Mouse (Mus musculus): ENCODE data around the gene Arhgef39. TPM values are rescaled to one million over a fixed set of nuclear protein-coding genes. Genes with fewer than 3 reads are reported as not detected.

Gene Arhgef39
- polyA plus RNA-seq, 1 experiment from 2014 or later: 10.0 TPM

DNA sequence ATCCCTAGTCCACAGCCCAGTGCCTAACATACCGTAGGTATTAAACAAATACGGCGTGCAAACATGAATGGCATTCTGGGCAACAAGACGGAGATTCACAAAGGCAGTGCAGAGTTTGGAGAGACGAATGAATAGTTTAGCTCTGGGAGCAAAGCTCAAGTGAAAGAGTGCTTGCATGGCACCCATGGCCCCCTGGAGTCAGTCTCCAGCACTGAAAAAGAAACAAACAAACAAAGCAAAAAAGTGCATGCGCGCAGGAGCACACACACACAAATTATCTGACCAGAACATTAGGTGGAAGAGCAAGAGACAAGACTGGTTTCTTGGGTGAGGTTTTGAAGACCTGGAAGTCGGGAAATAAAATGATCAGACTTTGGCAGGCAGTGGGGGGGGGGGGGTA lies 6.6 kb upstream of the Arhgef39 start:
- WGBS: 62% methylated on average over 8 of the region's 8 CpGs
- no peak for ATAC-seq (ENCODE audit: low read depth)
- H3K36me3 ChIP-seq: no peaks in the 10 kb centered on the region

DNA sequence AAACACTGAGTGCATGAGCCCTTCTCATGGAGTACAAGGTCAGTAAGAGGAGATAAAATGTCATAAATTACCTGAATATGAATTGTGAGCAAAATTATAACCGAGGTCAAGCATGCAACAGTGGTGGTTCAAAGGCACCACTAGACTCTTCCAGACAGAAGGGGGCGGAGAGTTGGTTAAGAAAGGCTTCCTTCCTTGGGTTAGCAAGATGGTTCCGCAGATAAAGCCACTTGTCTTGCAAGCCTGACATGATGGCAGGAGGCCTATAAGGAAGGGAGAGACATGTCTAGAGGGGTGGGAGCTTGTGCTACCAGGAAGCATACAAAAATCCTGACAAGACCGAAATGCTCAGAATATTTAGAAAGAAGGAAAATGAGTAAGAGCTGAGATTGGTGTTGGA lies 4.8 kb upstream of the Arhgef39 start:
- WGBS: 80% methylated on average over 4 of the region's 4 CpGs
- Histone ChIP-seq H3K27ac (replicated peaks) (no peak overlapping the region), H3K9ac (no peak overlapping the region), H3K36me3 (no peaks in the 10 kb centered on the region), H3K4me1 (replicated peaks) (peaks cover 18% of the 10 kb centered on the region), H3K4me3 (no peak overlapping the region), H3K4me2 (no peak overlapping the region), H3K27me3 (peaks cover 38% of the 10 kb centered on the region), H3K9me3 (no peaks in the 10 kb centered on the region)
- ATAC-seq (ENCODE audit: low read depth): no peak

More for the DNA sequence above, 6.6 kb upstream of the Arhgef39 start:
- no peak overlapping the region for H3K4me3 ChIP-seq
- no peak overlapping the region for H3K4me2 ChIP-seq
- H3K9me3 ChIP-seq: no peaks in the 10 kb centered on the region
- H3K9ac ChIP-seq: no peak overlapping the region
- peaks cover 42% of the 10 kb centered on the region for H3K27me3 ChIP-seq
- H3K27ac ChIP-seq (replicated peaks): no peak overlapping the region
- H3K4me1 ChIP-seq (replicated peaks): peaks cover 17% of the 10 kb centered on the region

DNA sequence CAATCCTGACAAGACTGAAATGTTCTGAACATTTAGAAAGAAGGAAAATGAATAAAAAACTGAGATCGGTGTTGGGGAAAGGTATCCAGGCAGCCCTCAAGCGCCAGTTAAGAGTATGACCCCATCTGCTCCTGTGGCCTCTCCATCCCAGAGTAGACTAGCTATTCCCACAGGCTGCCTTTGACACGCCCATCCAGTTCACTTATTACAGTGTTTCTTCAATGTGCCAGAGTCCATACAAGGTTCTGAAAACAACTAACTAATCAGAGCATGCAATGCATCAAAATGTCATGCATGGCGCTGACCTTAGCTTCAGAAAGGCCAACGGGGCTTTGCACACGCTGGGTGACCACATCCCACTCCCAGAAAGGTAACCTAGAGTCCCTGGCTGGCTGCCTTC lies 4.0 kb upstream of the Arhgef39 start:
- peaks cover 31% of the 10 kb centered on the region for H3K27me3 ChIP-seq
- H3K9me3 ChIP-seq: no peaks in the 10 kb centered on the region
- no peaks in the 10 kb centered on the region for H3K36me3 ChIP-seq
- no peak for ATAC-seq (ENCODE audit: low read depth)
- peaks cover 18% of the 10 kb centered on the region for H3K4me1 ChIP-seq (replicated peaks)
- no peak overlapping the region for H3K4me3 ChIP-seq
- H3K27ac ChIP-seq (replicated peaks): no peak overlapping the region
- no peak overlapping the region for H3K4me2 ChIP-seq
- WGBS: 81% methylated on average over 6 of the region's 6 CpGs
- H3K9ac ChIP-seq: no peak overlapping the region

DNA sequence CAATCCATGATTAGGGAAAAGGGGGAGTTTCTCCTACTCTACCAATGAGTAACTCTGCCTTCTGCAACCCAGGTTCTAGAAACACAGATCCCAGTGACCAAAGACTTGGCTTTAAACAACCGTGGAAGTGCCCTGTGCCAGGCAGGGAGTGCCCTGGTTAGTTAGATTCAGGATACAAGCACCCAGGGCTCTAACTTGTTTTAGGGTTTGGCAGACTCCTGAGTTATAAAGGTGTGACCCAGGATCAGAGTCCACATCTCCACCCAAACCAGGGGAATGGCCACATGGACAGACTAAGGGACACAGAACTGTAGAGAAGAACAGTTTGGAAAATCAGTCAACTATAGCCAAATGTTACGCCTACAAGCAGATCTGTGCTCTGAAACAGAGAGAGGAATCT lies 3.5 kb upstream of the Arhgef39 start:
- WGBS: 71% methylated on average over 2 of the region's 2 CpGs
- Histone ChIP-seq H3K4me3 (no peak overlapping the region), H3K4me1 (replicated peaks) (peaks cover 18% of the 10 kb centered on the region), H3K4me2 (no peak overlapping the region), H3K27ac (replicated peaks) (no peak overlapping the region), H3K9ac (no peak overlapping the region), H3K27me3 (peaks cover 26% of the 10 kb centered on the region), H3K9me3 (no peaks in the 10 kb centered on the region), H3K36me3 (no peaks in the 10 kb centered on the region)
- no peak for ATAC-seq (ENCODE audit: low read depth)

DNA sequence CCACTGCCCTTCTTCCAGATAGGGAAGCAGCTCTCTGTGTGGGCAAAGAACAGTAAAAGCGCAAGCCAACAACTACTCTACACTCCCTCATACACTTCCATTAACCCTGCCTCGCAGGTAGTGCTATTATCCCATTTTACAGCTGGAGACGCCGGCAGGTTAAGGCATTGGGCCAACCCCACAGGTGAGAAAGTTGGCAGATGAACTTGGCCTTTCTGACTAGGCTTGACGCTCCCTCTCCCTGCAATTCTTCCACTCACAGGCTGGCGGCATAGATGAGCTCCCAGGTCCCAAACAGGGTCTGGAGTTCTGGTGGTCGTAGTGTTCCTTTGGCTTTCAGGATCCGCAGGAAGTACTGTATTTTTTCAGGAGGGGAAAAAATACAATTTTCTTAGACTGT lies 512 bp downstream of the Arhgef39 start:
- H3K27ac ChIP-seq (replicated peaks): no peak overlapping the region
- WGBS: 14% methylated on average over 8 of the region's 8 CpGs
- peak overlapping the region; percentile 61 for H3K9ac ChIP-seq
- H3K36me3 ChIP-seq: peaks cover 8% of the 10 kb centered on the region; the same call in 1 of the 2 replicates
- H3K9me3 ChIP-seq: no peaks in the 10 kb centered on the region
- peaks cover 36% of the 10 kb centered on the region for H3K4me1 ChIP-seq (replicated peaks)
- H3K4me3 ChIP-seq: peak overlapping the region; percentile 52
- no peaks in the 10 kb centered on the region for H3K27me3 ChIP-seq
- no peak for ATAC-seq (ENCODE audit: low read depth)
- H3K4me2 ChIP-seq: peak overlapping the region; percentile 84

DNA sequence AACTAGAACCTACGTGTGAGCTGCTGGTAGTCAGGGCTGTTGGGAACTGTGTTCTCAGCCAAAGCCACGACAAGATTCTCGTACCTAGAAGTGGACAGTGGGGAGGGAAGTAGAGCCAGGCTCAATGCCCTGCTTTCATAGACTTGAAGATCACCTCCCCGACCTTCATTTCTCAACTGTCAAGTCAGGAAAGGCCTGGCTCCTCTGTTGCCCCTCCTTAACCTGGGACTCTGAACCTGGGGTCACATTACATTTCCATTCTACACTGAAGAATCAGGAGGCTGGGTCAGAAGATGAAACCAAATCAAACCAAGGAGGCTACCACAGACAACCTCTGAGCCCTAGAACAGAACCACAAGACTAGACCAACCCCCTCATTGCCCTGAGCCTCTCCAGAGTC lies 1.5 kb downstream of the Arhgef39 start:
- Histone ChIP-seq H3K4me2 (peak overlapping the region; percentile 84), H3K4me3 (0 out of 2 replicates have a peak overlapping the region, but pooled peaks have one; percentile 52)
- WGBS: 75% methylated on average over 4 of the region's 4 CpGs

DNA sequence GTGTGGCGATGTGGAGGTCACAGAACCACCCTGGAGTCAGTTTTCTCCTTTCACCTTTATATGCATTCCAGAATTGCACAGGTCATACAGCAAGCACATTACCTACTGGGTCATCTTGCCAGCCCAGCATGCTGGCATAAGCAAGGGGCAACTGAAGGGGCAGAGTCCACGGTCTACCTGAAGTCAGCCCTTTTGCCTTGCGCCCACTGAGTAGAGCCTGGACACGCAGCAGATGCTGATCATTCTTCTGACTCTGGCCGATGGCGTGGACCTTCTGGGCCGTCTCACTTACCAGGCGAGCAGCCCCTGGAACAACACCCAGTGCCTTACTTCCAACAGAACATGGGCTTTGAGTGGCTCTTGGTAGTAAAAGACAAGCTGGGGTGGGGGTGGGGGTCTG lies 2.1 kb downstream of the Arhgef39 start:
- peak overlapping the region; percentile 84; the same call in 1 of the 2 replicates for H3K4me2 ChIP-seq

More for the DNA sequence above, 1.5 kb downstream of the Arhgef39 start:
- Histone ChIP-seq H3K36me3 (peaks cover 8% of the 10 kb centered on the region; the same call in 1 of the 2 replicates), H3K4me1 (replicated peaks) (peaks cover 38% of the 10 kb centered on the region), H3K27ac (replicated peaks) (no peak overlapping the region), H3K9ac (no peak overlapping the region), H3K9me3 (no peaks in the 10 kb centered on the region), H3K27me3 (no peaks in the 10 kb centered on the region)
- ATAC-seq (ENCODE audit: low read depth): no peak

DNA sequence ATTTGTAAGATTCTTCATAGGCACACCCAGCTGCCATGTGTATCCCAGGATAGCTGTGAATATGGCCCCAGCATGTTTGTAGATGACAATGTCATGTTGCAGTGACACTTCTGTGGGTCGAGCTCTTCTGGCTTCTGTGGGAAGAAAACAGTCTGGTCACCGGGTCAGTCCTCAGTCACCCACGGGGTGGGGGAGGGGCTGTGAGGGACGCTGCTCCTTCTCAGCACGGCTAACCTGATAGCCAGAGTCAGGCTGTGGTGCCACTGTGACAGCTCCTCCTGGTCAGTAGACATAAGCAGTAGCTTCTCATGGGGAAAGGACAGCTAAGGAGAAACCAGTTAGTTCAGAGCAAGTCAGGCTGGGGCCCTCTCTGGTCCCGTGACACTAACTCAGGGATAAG lies 2.9 kb downstream of the Arhgef39 start:
- H3K4me2 ChIP-seq: no peak overlapping the region
- no peak overlapping the region for H3K4me3 ChIP-seq
- H3K27ac ChIP-seq (replicated peaks): no peak overlapping the region
- no peak for ATAC-seq (ENCODE audit: low read depth)
- peaks cover 38% of the 10 kb centered on the region for H3K4me1 ChIP-seq (replicated peaks)
- H3K9ac ChIP-seq: no peak overlapping the region
- peaks cover 8% of the 10 kb centered on the region; the same call in 1 of the 2 replicates for H3K36me3 ChIP-seq
- no peaks in the 10 kb centered on the region for H3K27me3 ChIP-seq
- WGBS: 64% methylated on average over 6 of the region's 6 CpGs
- no peaks in the 10 kb centered on the region for H3K9me3 ChIP-seq

More for the DNA sequence above, 2.1 kb downstream of the Arhgef39 start:
- no peak for ATAC-seq (ENCODE audit: low read depth)
- no peaks in the 10 kb centered on the region for H3K9me3 ChIP-seq
- H3K4me3 ChIP-seq: no peak overlapping the region
- WGBS: 94% methylated on average over 8 of the region's 8 CpGs
- no peak overlapping the region for H3K27ac ChIP-seq (replicated peaks)
- H3K36me3 ChIP-seq: peaks cover 8% of the 10 kb centered on the region; the same call in 1 of the 2 replicates
- peaks cover 38% of the 10 kb centered on the region for H3K4me1 ChIP-seq (replicated peaks)
- H3K9ac ChIP-seq: no peak overlapping the region
- H3K27me3 ChIP-seq: no peaks in the 10 kb centered on the region

DNA sequence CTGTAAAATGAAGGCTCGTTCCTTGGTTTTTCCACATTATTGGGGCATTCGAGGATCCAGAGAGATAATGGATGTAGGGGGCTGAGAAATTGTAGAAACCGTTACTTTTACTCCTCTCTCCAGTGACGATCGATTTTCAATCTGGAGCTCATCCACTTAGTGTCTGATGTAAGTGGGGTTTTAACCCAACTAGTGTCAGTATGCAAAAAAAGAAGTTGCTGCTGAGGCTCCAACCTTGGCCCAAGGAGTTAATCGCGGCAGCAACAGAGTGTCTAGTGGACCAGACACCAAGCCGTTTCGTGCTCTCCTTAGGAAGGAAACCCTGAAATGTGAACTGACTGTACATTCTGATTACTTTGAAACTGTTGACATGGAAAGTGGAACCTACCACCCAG lies 5.7 kb downstream of the Arhgef39 start:
- H3K27me3 ChIP-seq: no peaks in the 10 kb centered on the region
- H3K4me1 ChIP-seq (replicated peaks): peaks cover 32% of the 10 kb centered on the region
- H3K27ac ChIP-seq (replicated peaks): peak overlapping the region; percentile 90
- ATAC-seq (ENCODE audit: low read depth): no peak
- 2% methylated on average over 9 of the region's 9 CpGs for WGBS
- H3K36me3 ChIP-seq: peaks cover 8% of the 10 kb centered on the region; the same call in 1 of the 2 replicates
- H3K4me3 ChIP-seq: peak overlapping the region; percentile 65
- peak overlapping the region; percentile 82 for H3K9ac ChIP-seq
- peak overlapping the region; percentile 64 for H3K4me2 ChIP-seq
- H3K9me3 ChIP-seq: peaks cover 4% of the 10 kb centered on the region; the same call in 1 of the 2 replicates

DNA sequence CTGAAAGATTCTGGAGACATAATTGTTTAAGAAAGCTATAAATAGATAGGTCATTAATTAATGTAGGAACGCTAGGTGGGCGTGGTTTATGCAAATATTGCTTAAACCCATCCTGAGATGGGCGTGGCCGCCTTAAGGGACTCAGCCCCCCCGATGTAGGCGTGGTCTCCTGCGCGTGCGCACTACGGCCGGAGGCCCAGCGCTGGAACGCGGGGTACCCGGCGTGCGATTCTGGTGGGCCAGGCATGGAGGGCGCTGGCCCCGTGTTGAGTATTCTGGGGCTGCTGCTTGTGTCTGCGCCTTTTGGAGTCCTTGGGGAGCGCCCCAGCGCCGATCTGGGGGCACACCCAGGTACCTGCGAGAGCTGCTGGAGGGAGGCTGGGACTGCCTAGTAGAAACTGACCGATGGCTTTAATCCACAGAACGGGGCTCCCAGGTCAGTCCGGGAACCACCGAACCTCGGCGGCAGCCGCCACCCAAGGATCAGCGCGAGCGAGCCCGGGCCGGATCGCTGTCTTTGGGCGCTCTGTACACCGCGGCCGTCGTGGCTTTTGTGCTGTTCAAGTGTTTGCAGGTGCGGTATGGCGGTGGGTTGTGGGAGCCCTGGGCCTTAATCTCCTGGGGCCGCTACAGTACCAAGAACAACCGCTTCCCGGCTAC lies 6.2 kb downstream of the Arhgef39 start:
- Histone ChIP-seq H3K4me2 (peak overlapping the region; percentile 64), H3K27me3 (no peaks in the 10 kb centered on the region), H3K27ac (replicated peaks) (peak overlapping the region; percentile 90), H3K9ac (peak overlapping the region; percentile 82), H3K36me3 (peaks cover 8% of the 10 kb centered on the region; the same call in 1 of the 2 replicates), H3K9me3 (peaks cover 4% of the 10 kb centered on the region; the same call in 1 of the 2 replicates), H3K4me3 (peak overlapping the region; percentile 65), H3K4me1 (replicated peaks) (peaks cover 26% of the 10 kb centered on the region)
- peak; percentile 92 for ATAC-seq (ENCODE audit: low read depth)
- under 1% methylated on average over 47 of the region's 47 CpGs for WGBS

DNA sequence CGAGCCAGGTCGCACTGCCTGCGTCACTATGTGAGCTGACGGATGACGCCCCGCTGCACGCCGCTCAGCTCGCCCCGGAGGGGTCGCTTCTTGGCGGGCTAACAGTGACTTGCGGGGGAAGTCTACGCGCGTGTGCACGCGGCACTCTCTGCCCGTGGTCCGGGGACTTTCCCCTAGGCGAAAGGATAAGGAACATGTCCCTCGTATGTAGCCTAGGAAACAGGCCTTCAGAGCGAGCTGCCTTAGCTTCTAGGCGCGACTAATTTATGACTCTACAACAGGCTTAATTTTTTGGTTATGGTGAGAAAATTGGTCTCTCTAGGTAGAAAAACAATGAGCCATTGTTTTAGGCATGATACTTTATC lies 6.7 kb downstream of the Arhgef39 start, which contains the start of gene Ccdc107:
TSS of gene Ccdc107 (plus strand) at position 80 of the 365 bp plus-strand sequence.
- peak within 1 kb of the TSS; percentile 65 for H3K4me3 ChIP-seq
- peaks cover 8% of the 10 kb centered on the region; the same call in 1 of the 2 replicates for H3K36me3 ChIP-seq
- H3K9me3 ChIP-seq: peaks cover 4% of the 10 kb centered on the region; the same call in 1 of the 2 replicates
- WGBS: under 1% methylated on average over 25 of the region's 25 CpGs
- peak within 1 kb of the TSS; percentile 90 for H3K27ac ChIP-seq (replicated peaks)
- ATAC-seq (ENCODE audit: low read depth): peak; percentile 97
- H3K4me1 ChIP-seq (replicated peaks): peaks cover 22% of the 10 kb centered on the region
- H3K9ac ChIP-seq: peak within 1 kb of the TSS; percentile 82
- H3K27me3 ChIP-seq: no peaks in the 10 kb centered on the region
- H3K4me2 ChIP-seq: peak within 1 kb of the TSS; percentile 64

DNA sequence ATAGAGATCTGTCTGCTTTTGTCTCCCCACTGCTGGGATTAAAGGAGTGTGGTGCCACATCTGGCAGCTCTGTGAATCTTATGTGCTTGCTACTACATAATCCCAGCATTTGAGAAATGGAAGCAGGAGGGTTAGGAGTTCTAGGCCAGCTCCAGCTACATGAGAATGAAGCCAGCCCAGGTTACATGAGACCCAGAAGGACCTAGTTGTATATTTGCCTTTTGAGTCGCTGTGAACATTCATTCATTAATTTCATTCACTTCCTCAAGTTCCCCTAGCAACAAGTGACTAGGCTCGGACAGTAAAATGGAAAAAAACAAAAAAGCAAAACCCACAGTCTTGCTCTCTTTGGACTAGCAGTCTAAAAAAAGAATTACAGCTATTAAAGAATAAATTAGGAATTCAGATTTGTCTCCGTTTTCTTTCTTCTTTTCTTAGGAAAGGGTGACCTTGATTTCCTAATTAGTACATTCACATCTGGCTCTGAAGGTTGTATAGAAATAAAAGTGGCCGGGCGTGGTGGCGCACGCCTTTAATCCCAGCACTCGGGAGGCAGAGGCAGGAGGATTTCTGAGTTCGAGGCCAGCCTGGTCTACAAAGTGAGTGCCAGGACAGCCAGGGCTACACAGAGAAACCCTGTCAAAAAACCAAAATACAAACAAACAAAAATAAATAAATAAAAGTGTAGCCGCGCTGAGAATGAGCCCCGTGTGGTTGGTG lies 7.2 kb downstream of the Arhgef39 start:
- H3K36me3 ChIP-seq: peaks cover 8% of the 10 kb centered on the region; the same call in 1 of the 2 replicates
- no peak for ATAC-seq (ENCODE audit: low read depth)

More for the DNA sequence above, 7.2 kb downstream of the Arhgef39 start:
- H3K4me2 ChIP-seq: peak overlapping the region; percentile 64
- peak overlapping the region; percentile 90 for H3K27ac ChIP-seq (replicated peaks)
- peaks cover 17% of the 10 kb centered on the region for H3K4me1 ChIP-seq (replicated peaks)
- H3K9ac ChIP-seq: no peak overlapping the region
- 41% methylated on average over 12 of the region's 12 CpGs for WGBS
- peak overlapping the region; percentile 65 for H3K4me3 ChIP-seq
- no peaks in the 10 kb centered on the region for H3K27me3 ChIP-seq
- peaks cover 4% of the 10 kb centered on the region; the same call in 1 of the 2 replicates for H3K9me3 ChIP-seq

Measured in neural tube, embryonic 13.5 days (tissue).